In the genomic region with DNA sequence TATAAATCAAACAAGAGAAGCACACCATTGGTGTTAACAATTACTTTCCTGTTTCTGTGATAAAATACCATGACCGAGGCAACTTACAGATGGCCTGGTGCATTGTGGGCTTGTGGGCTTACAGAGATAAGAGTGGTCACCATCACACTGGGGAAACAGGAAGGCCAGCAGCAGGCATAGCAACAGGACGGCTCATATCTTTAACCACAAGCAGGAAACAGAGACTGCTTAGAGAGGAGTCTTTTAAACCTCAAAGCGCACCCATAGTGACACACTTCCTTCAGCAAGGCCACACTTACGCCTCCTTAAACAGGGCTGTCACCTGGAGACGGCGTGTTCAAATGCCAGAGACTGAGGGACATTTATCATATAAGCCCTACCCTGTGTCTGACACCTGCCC, we compare ENCODE assay signal across 9 mouse cellular contexts.
A peak's percentile ranks its signal among the peaks of the same experiment; 100 is the strongest.
DNase-seq lines count a peak whose midpoint lies in the region; ATAC-seq lines count a peak whose summit lies in the region.
"Had no signal": no experiment of that assay in that cellular context is flagged by ENCODE, and none has a peak within 500 bp of the region (broad histone marks: within the 10 kb centered on the region; RNA-seq: fewer than 3 reads in every experiment).

No protein-coding gene starts in this region.

- DNase-seq in CD8-positive naive resting alpha-beta T cell, adult 2 months (ENCODE audit: low read depth in 2 of 2, low spot score in 2 of 2), result peak; percentile 39 to 40
- DNase-seq in cerebellum, adult 11 months, result no peak
- DNase-seq in urinary bladder, adult 18-20 months (ENCODE audit: low spot score in 2 of 2), result no peak
- DNase-seq in left cerebral cortex, postnatal 4 days, result no peak
- DNase-seq: right cerebral cortex, adult 18-20 months had no signal

- 60% methylated on average over 6 of the region's 6 CpGs for WGBS in intestine, embryonic 16.5 days
- 59% methylated on average over 6 of the region's 6 CpGs for WGBS in intestine, embryonic 15.5 days

- peak; percentile 40; the same call in 1 of the 2 replicates for ATAC-seq in intestine, embryonic 16.5 days
- no peak for ATAC-seq in intestine, embryonic 15.5 days
- ATAC-seq in granulocyte monocyte progenitor cell, adult 5-6 weeks (replicated peaks; ENCODE audit: poor library complexity, severe bottlenecking), result peak; percentile 83
- peak; percentile 87 for ATAC-seq in megakaryocyte progenitor cell, adult 5-6 weeks (replicated peaks; ENCODE audit: poor library complexity)

- no peak overlapping the region for H3K27ac ChIP-seq in intestine, embryonic 16.5 days (ENCODE audit: low read length)
- H3K27ac ChIP-seq in intestine, embryonic 15.5 days, result no peak overlapping the region

- no peaks in the 10 kb centered on the region for H3K27me3 ChIP-seq in intestine, embryonic 16.5 days (replicated peaks; ENCODE audit: control insufficient read depth, insufficient read depth, low read length)
- H3K27me3 ChIP-seq in intestine, embryonic 15.5 days (replicated peaks), result no peaks in the 10 kb centered on the region

- intact Hi-C loops in left cerebral cortex, postnatal 4 days (cut with DNase I), result loop anchor here (10.0 kb wide), 1 partner anchor 55 kb away; no protein-coding TSS in a partner anchor

- no peaks in the 10 kb centered on the region for H3K36me3 ChIP-seq in intestine, embryonic 16.5 days (ENCODE audit: control insufficient read depth, insufficient read depth, low read length)
- no peaks in the 10 kb centered on the region for H3K36me3 ChIP-seq in intestine, embryonic 15.5 days

- no peaks in the 10 kb centered on the region for H3K4me1 ChIP-seq in intestine, embryonic 16.5 days (ENCODE audit: control insufficient read depth, insufficient read depth, low read length)
- no peaks in the 10 kb centered on the region for H3K4me1 ChIP-seq in intestine, embryonic 15.5 days (replicated peaks)

- H3K9me3 ChIP-seq in intestine, embryonic 16.5 days (ENCODE audit: control insufficient read depth, low read length), result no peaks in the 10 kb centered on the region
- H3K9me3 ChIP-seq in intestine, embryonic 15.5 days, result no peaks in the 10 kb centered on the region

- no peak overlapping the region for H3K4me3 ChIP-seq in intestine, embryonic 16.5 days (ENCODE audit: low read length)
- no peak overlapping the region for H3K4me3 ChIP-seq in intestine, embryonic 15.5 days (replicated peaks)

- no peak overlapping the region for H3K9ac ChIP-seq in intestine, embryonic 16.5 days (ENCODE audit: low read depth, low read length)
- H3K9ac ChIP-seq in intestine, embryonic 15.5 days, result no peak overlapping the region

- no peak overlapping the region for H3K4me2 ChIP-seq in intestine, embryonic 16.5 days (ENCODE audit: low read depth, low read length)
- H3K4me2 ChIP-seq in intestine, embryonic 15.5 days (replicated peaks), result no peak overlapping the region

Comparison
In these comparisons a context has a peak if more than half of its experiments do, and no peak if none do; other contexts are left out.
1. DNase-seq: peak in CD8-positive naive resting alpha-beta T cell, adult 2 months (2 of 2); none in cerebellum, adult 11 months (single experiment), urinary bladder, adult 18-20 months (0 of 2) and left cerebral cortex, postnatal 4 days (single experiment).